8 mouse cellular contexts compared by ENCODE assay signal in the genomic region with DNA sequence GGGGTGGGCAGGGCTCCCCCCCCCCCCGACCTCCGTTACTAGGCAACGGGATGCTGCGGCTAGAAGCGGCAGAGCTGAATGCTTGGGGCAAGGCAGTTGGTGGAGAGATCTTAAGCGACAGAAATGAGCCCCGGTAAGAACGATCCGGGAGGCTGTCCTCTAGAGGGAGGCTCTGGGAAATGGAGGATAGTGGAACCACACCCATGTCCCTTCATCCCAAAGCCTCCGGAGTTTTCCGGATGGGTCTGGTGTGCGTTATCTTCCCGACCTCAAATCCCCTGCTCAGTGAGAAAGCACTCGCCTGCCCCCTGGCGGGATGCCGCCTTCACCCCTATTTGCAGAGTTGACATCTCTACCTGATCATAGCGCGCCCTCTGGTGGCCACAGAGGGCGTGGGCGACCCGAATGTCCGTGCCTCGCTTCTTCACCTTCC. TPM values are rescaled to one million over a fixed set of nuclear protein-coding genes. Genes with fewer than 3 reads are reported as not detected.
DNase-seq lines count a peak whose midpoint lies in the region; ATAC-seq and TF ChIP-seq lines count a peak whose summit lies in the region.

Gene Ccdc110, plus strand, starts transcription at position 38 of the 433 bp plus-strand sequence.

- H3K4me3 ChIP-seq in cortical plate, adult 2 months (ENCODE audit: insufficient read depth, low read length) = peak within 1 kb of the TSS; percentile 34
- H3K4me3 ChIP-seq in hindbrain, postnatal 0 days (ENCODE audit: low read length) = peak within 1 kb of the TSS; percentile 40

- H3K4me1 ChIP-seq in cortical plate, adult 2 months (ENCODE audit: control insufficient read depth, insufficient read depth, low read length) = no peaks in the 10 kb centered on the region
- H3K4me1 ChIP-seq in hindbrain, postnatal 0 days (ENCODE audit: insufficient read depth, low read length) = no peaks in the 10 kb centered on the region

- H3K9ac ChIP-seq in hindbrain, postnatal 0 days (replicated peaks; ENCODE audit: low read length) = peak within 1 kb of the TSS; percentile 33; the same call in 1 of the 2 replicates

- H3K9me3 ChIP-seq in hindbrain, postnatal 0 days (ENCODE audit: low read length) = no peaks in the 10 kb centered on the region

- H3K36me3 ChIP-seq in hindbrain, postnatal 0 days (ENCODE audit: insufficient read depth, low read length) = no peaks in the 10 kb centered on the region

- no peak within 1 kb of the TSS for H3K27ac ChIP-seq in cortical plate, adult 2 months (ENCODE audit: insufficient read depth, low read length)
- H3K27ac ChIP-seq in hindbrain, postnatal 0 days = no peak within 1 kb of the TSS

- under 1% methylated on average over 23 of the region's 23 CpGs for WGBS in hindbrain, postnatal 0 days

- TF ChIP-seq CTCF in cortical plate, adult 2 months (IDR thresholded peaks at IDR 0.05; ENCODE audit: extremely low read depth, insufficient read depth, low read length) = peak; percentile 100
- peak; percentile 100 for TF ChIP-seq CTCF in hindbrain, postnatal 0 days (IDR thresholded peaks at IDR 0.05; ENCODE audit: low read depth)

- no peaks in the 10 kb centered on the region for H3K27me3 ChIP-seq in hindbrain, postnatal 0 days (ENCODE audit: insufficient read depth, low read length)

- TF ChIP-seq POLR2A in cortical plate, adult 2 months (IDR thresholded peaks at IDR 0.05; ENCODE audit: extremely low read depth, insufficient read depth, low read length) = no peak

- peak; percentile 93 to 94 for DNase-seq in gastrocnemius, adult 8-10 months (ENCODE audit: low spot score in 2 of 2)
- DNase-seq in hindbrain, postnatal 0 days (ENCODE audit: low spot score) = peak; percentile 97
- DNase-seq in left cerebral cortex, adult 18-20 months (ENCODE audit: low spot score in 2 of 2) = peak; percentile 96 to 99
- DNase-seq in lung, postnatal 4 days = peak; percentile 91 to 96
- peak; percentile 91 for DNase-seq in retina, postnatal 7 days (ENCODE audit: low read depth, low spot score)
- peak; percentile 90 to 97 for DNase-seq in urinary bladder, adult 18-20 months (ENCODE audit: low spot score in 2 of 2)

- H3K4me2 ChIP-seq in hindbrain, postnatal 0 days (ENCODE audit: low read depth, low read length) = peak within 1 kb of the TSS; percentile 57

- ATAC-seq in activated CD4-positive, CD25-positive, alpha-beta regulatory T cell, adult 4 months = peak; percentile 87
- ATAC-seq in hindbrain, postnatal 0 days = peak; percentile 96

RNA-seq across cellular contexts. Expression of gene Ccdc110, which starts in this region (rescaled TPM):
- not detected for polyA plus RNA-seq in activated CD4-positive, CD25-positive, alpha-beta regulatory T cell, adult 4 months (2017; shearing (Covaris generic))
- 0.25 and 0.44 TPM in 2 replicates for polyA plus RNA-seq in cortical plate, adult 2 months (2012; rRNA removed)
- not detected for total RNA-seq in gastrocnemius, adult 8-10 months (2022)
- total RNA-seq in hindbrain, postnatal 0 days (2014; rRNA removed) = not detected in 2 replicates
- 0.19 and 0.21 TPM in 2 replicates for polyA plus RNA-seq in hindbrain, postnatal 0 days (2015; fragmentation: Nextera tagmentation; extraction: Ambion mirVana)
- total RNA-seq in left cerebral cortex, adult 18-20 months (2021) = 1 to 10 TPM; 1.2 to 1.3 TPM

Comparison
In these comparisons a context has a peak if more than half of its experiments do, and no peak if none do; other contexts are left out.
1. Peak in ATAC-seq in activated CD4-positive, CD25-positive, alpha-beta regulatory T cell, adult 4 months; RNA of the gene not detected or under 1 TPM.
2. Peak in DNase-seq in gastrocnemius, adult 8-10 months; RNA of the gene not detected or under 1 TPM.
3. Peak in DNase-seq, ATAC-seq, H3K4me3 ChIP-seq, H3K9ac ChIP-seq and H3K4me2 ChIP-seq in hindbrain, postnatal 0 days; RNA of the gene not detected or under 1 TPM.